Mouse (Mus musculus) hindbrain, embryonic 16.5 days (tissue): ENCODE results near the gene Dnajc8. TPM values are rescaled to one million over a fixed set of nuclear protein-coding genes. Genes with fewer than 3 reads are reported as not detected.

ENCODE experiments used
- ATAC-seq: fragments of 200-750 bp; cut with Nextera tagmentation; 2 replicates; pipeline ENCODE4 v1.8.0; 2017; ENCODE audit warnings: moderate TSS enrichment, moderate library complexity
- H3K27ac ChIP-seq: fragments of 300-500 bp; sonication (generic); 2 replicates; pipeline ENCODE4 v1.5.1; 2014; ENCODE audit warnings: low read depth, mild to moderate bottlenecking, control low read depth, low read length, moderate library complexity
- H3K27me3 ChIP-seq: fragments of 300-500 bp; sonication (generic); replicated peaks from 2 replicates; pipeline ENCODE4 v1.6.1; 2014; ENCODE audit warnings: low read length; ENCODE audit not compliant: control insufficient read depth, insufficient read depth
- H3K36me3 ChIP-seq: fragments of 300-500 bp; sonication (generic); 2 replicates; pipeline ENCODE4 v1.6.1; 2014; ENCODE audit warnings: mild to moderate bottlenecking, low read length, moderate library complexity, mixed read lengths; ENCODE audit not compliant: control insufficient read depth, insufficient read depth
- H3K4me1 ChIP-seq: fragments of 300-500 bp; sonication (generic); 2 replicates; pipeline ENCODE4 v1.6.1; 2014; ENCODE audit warnings: low read depth, low read length; ENCODE audit not compliant: control insufficient read depth, insufficient read depth
- H3K4me2 ChIP-seq: fragments of 300-500 bp; sonication (generic); 2 replicates; pipeline ENCODE4 v1.6.1; 2014; ENCODE audit warnings: mild to moderate bottlenecking, low read length, control low read depth, moderate library complexity
- H3K4me3 ChIP-seq: fragments of 300-500 bp; sonication (generic); 2 replicates; pipeline ENCODE4 v1.5.1; 2014; ENCODE audit warnings: mild to moderate bottlenecking, low read length, control low read depth, moderate library complexity
- H3K9ac ChIP-seq: fragments of 300-500 bp; sonication (generic); 2 replicates; pipeline ENCODE4 v1.6.1; 2014; ENCODE audit warnings: low read depth, mild to moderate bottlenecking, control low read depth, low read length, moderate library complexity
- H3K9me3 ChIP-seq: fragments of 300-500 bp; sonication (generic); 2 replicates; pipeline ENCODE4 v1.6.1; 2014; ENCODE audit warnings: mild to moderate bottlenecking, low read length, moderate library complexity; ENCODE audit not compliant: control insufficient read depth
- WGBS: fragments of 180-500 bp; shearing (Covaris S2); extraction: QIAGEN DNeasy Blood & Tissue Kit; methylation state at CpG from one replicate; pipeline ENCODE4 v1.1.7; 2014; 5-methylcytosine and 5-hydroxymethylcytosine counted together
- polyA plus RNA-seq: library from polyadenylated mRNA; unstranded; fragments of >200 nt; fragmentation: Nextera tagmentation; extraction: Ambion mirVana; gene quantifications from 2 replicates; pipeline ENCODE4 v1.2.1, GENCODE M21; 2015

Gene Dnajc8
- polyA plus RNA-seq, 1 experiment from 2014 or later = 130 TPM

- 80% methylated on average over 9 of the region's 9 CpGs for WGBS
Observed at GRCm38 (mm10) chr4:132571190-132571589, 35.8 kb downstream of the Dnajc8 start.

DNA sequence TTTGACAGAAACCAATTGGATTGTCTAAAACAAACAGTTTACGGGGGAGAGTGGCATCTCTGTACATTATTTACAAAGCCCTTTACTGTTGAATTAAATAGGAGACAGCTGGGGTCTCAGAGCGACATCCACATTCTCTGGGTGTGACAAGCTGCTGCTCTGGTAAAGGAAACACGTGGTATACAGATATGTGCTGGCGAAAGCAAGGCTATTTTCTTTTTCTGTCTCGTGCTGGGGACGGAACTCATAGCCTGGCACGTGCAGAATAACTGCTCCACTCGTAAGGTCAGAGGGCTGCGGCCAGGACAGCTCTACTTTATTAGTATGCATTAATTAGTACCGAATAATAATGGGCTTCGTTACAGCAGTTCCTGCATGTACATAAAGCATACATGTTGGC, 38.0 kb downstream of the Dnajc8 start:
- Histone ChIP-seq H3K27ac (no peak overlapping the region), H3K9ac (no peak overlapping the region), H3K9me3 (no peaks in the 10 kb centered on the region), H3K4me2 (no peak overlapping the region), H3K36me3 (no peaks in the 10 kb centered on the region), H3K4me3 (no peak overlapping the region), H3K4me1 (no peaks in the 10 kb centered on the region), H3K27me3 (no peaks in the 10 kb centered on the region)
- WGBS = 61% methylated on average over 11 of the region's 11 CpGs
- no peak for ATAC-seq

More at GRCm38 (mm10) chr4:132571190-132571589, 35.8 kb downstream of the Dnajc8 start:
- Histone ChIP-seq H3K9me3 (no peaks in the 10 kb centered on the region), H3K27ac (no peak overlapping the region), H3K4me3 (no peak overlapping the region), H3K9ac (no peak overlapping the region), H3K27me3 (no peaks in the 10 kb centered on the region), H3K4me2 (no peak overlapping the region), H3K36me3 (no peaks in the 10 kb centered on the region), H3K4me1 (no peaks in the 10 kb centered on the region)
- no peak for ATAC-seq

- WGBS = 89% methylated on average over 1 of the region's 1 CpGs
- Histone ChIP-seq H3K36me3 (no peaks in the 10 kb centered on the region), H3K27me3 (no peaks in the 10 kb centered on the region), H3K9me3 (no peaks in the 10 kb centered on the region), H3K4me1 (no peaks in the 10 kb centered on the region), H3K4me2 (no peak overlapping the region), H3K9ac (no peak overlapping the region), H3K4me3 (no peak overlapping the region), H3K27ac (no peak overlapping the region)
- ATAC-seq = no peak
Observed at GRCm38 (mm10) chr4:132574809-132575347, 39.5 kb downstream of the Dnajc8 start.

DNA sequence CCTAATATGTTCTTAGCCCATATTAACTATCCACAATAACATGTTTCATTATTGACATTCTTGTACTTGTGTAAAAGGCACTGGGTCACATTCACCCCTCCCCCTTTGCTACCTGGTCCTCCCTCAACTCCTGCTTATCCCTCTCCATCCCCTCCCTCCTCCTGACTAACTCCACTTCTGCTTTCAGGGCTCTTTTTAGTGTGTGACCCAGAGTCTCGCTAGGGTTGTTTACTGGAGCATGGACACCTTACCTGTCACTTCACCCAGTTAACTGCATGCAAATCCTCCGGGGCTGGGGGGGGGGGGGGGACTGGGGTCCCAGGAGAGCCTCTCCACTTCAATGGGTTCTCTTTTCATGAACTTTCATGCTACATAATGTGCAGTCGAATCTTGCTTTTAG, 48.4 kb downstream of the Dnajc8 start:
- Histone ChIP-seq H3K36me3 (no peaks in the 10 kb centered on the region), H3K27me3 (no peaks in the 10 kb centered on the region), H3K9ac (no peak overlapping the region), H3K9me3 (no peaks in the 10 kb centered on the region; the same call in 1 of the 2 replicates), H3K4me3 (no peak overlapping the region), H3K4me2 (no peak overlapping the region), H3K27ac (no peak overlapping the region), H3K4me1 (no peaks in the 10 kb centered on the region)
- ATAC-seq = no peak
- WGBS = 63% methylated on average over 3 of the region's 3 CpGs

DNA sequence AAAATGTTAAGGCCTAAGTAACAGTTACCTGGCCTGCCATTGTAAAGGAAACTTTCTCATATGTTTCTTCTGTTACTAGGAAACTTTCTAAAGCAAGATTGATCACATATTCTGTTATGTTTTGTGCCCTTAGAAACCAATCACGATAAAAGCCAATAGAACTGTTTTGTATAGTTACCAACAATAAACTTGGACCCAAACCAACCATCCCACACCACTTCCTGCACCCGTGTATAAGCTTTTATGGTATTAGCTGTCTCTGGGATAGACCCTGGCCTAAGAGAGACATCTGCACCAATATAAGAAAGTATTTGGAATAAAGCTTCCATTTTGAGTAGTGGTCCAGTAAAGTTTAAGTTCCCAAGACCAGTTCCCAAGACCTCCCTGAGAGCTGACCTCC, 49.6 kb downstream of the Dnajc8 start:
- Histone ChIP-seq H3K9me3 (no peaks in the 10 kb centered on the region; the same call in 1 of the 2 replicates), H3K36me3 (no peaks in the 10 kb centered on the region), H3K4me2 (no peak overlapping the region), H3K27ac (no peak overlapping the region), H3K27me3 (no peaks in the 10 kb centered on the region), H3K9ac (no peak overlapping the region), H3K4me3 (no peak overlapping the region), H3K4me1 (no peaks in the 10 kb centered on the region)
- 97% methylated on average over 2 of the region's 2 CpGs for WGBS
- ATAC-seq = no peak

DNA sequence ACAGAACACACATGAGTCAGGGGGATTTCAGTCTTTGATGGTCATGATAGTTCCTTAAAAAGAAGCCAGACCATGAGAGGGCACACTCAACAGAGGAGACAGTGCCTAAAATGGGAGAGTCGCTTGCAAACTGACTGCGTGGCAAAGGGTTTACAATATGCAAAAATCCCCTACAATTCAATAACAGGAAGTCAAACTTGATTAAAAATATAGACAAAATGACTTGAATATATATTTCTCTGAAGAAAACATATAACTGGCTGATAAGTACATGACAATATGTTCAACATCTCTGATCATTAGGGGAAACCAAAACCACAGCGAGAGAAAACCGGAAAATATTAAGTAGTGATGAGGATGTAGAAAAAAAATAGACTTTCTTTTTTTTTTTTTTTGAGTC, 50.9 kb downstream of the Dnajc8 start:
- Histone ChIP-seq H3K27ac (no peak overlapping the region), H3K36me3 (no peaks in the 10 kb centered on the region), H3K9me3 (no peaks in the 10 kb centered on the region), H3K9ac (no peak overlapping the region), H3K4me3 (no peak overlapping the region), H3K4me2 (no peak overlapping the region), H3K4me1 (no peaks in the 10 kb centered on the region), H3K27me3 (no peaks in the 10 kb centered on the region)
- 98% methylated on average over 4 of the region's 4 CpGs for WGBS
- no peak for ATAC-seq

DNA sequence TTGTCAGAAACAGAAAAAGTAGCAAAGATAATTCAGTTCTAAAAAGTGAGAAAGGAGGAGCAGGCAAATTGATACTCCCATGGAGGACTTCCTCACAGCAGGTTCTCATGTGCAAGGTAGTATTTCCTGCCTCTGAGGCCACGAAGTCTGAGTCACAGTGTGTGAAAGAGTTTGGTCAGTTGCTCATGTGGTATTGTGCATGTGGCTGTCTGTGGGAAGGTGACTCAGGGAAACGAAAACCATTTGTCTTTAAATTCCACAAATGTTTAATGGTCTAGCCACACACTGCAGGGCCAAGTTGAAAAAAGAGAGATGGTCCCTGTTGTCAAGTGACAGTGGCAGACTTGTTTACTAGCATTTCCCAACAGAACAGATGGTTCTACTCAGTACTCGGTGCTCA, 53.2 kb downstream of the Dnajc8 start:
- H3K4me2 ChIP-seq = no peak overlapping the region
- H3K4me3 ChIP-seq = no peak overlapping the region
- no peaks in the 10 kb centered on the region for H3K9me3 ChIP-seq
- H3K9ac ChIP-seq = no peak overlapping the region
- WGBS = 84% methylated on average over 3 of the region's 3 CpGs
- H3K36me3 ChIP-seq = no peaks in the 10 kb centered on the region
- no peaks in the 10 kb centered on the region for H3K4me1 ChIP-seq
- ATAC-seq = no peak
- no peak overlapping the region for H3K27ac ChIP-seq
- no peaks in the 10 kb centered on the region for H3K27me3 ChIP-seq

DNA sequence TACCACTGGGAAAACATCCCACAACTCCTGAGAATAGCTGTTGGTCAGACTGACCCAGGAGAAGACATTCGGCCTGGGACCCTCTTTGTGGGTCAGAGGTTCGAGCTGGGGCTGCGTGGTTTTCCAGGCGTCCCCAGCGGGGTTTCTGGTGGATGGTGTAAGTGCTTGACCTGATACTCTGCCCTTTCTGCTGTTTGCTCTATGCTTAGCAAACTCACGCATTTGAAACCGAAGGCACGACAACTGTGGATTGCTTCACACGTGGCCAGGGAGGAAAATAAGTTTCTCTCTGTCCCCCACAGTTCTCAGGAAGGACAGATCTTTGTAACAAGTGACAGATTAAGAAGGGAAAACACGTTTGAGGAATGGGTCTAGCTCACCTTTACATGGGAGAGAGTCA, 55.3 kb downstream of the Dnajc8 start:
- no peak overlapping the region for H3K4me2 ChIP-seq
- no peaks in the 10 kb centered on the region for H3K9me3 ChIP-seq
- no peaks in the 10 kb centered on the region for H3K27me3 ChIP-seq
- 84% methylated on average over 10 of the region's 10 CpGs for WGBS
- H3K36me3 ChIP-seq = no peaks in the 10 kb centered on the region
- no peaks in the 10 kb centered on the region for H3K4me1 ChIP-seq
- ATAC-seq = no peak
- no peak overlapping the region for H3K4me3 ChIP-seq
- no peak overlapping the region for H3K27ac ChIP-seq
- H3K9ac ChIP-seq = no peak overlapping the region

DNA sequence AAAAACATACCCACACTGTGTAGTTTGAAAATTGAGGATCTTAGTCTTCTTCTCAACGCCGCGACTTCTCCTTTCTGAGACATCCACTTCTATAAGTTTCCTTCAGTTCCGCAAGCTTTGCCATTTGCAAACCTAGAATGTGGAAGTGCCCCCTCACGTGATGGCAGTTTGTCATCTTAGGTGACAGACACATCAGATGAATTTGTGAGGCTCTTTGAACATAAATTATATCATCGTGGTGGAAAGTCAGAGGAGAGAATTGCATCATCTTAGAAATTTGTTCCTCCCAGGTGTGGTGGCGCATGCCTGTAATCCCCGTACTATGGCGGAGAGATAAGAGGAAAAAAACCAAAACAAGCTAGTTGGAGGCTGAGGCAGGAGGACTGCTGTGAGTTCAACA, 57.6 kb downstream of the Dnajc8 start:
- Histone ChIP-seq H3K4me3 (no peak overlapping the region), H3K27ac (no peak overlapping the region), H3K4me1 (no peaks in the 10 kb centered on the region), H3K4me2 (no peak overlapping the region), H3K9me3 (no peaks in the 10 kb centered on the region), H3K27me3 (no peaks in the 10 kb centered on the region), H3K9ac (no peak overlapping the region), H3K36me3 (no peaks in the 10 kb centered on the region)
- ATAC-seq = no peak
- 92% methylated on average over 9 of the region's 9 CpGs for WGBS

GRCm38 (mm10) chr4:132594191-132594590, 58.8 kb downstream of the Dnajc8 start:
- no peak overlapping the region for H3K9ac ChIP-seq
- no peaks in the 10 kb centered on the region for H3K4me1 ChIP-seq
- no peak overlapping the region for H3K4me3 ChIP-seq
- no peaks in the 10 kb centered on the region for H3K27me3 ChIP-seq
- H3K4me2 ChIP-seq = no peak overlapping the region
- no peak overlapping the region for H3K27ac ChIP-seq
- H3K36me3 ChIP-seq = no peaks in the 10 kb centered on the region
- ATAC-seq = no peak
- WGBS = 35% methylated on average over 4 of the region's 4 CpGs
- H3K9me3 ChIP-seq = no peaks in the 10 kb centered on the region
